Mouse (Mus musculus): ENCODE results near the gene Adamts13.

GRCm38 (mm10) chr2:26952193-26952592 lies 21.0 kb upstream of the Adamts13 start:
- no peak for TF ChIP-seq POLR2A (IDR thresholded peaks at IDR 0.05; ENCODE audit: borderline replicate concordance, low read depth, low read length)
- no peak for TF ChIP-seq CTCF (IDR thresholded peaks at IDR 0.05; ENCODE audit: low read depth, low read length)
